8 mouse cellular contexts compared by ENCODE assay signal in genomic region chr2:163749647-163750611, GRCm38 (mm10). TPM values are rescaled to one million over a fixed set of nuclear protein-coding genes. Genes with fewer than 3 reads are reported as not detected.
A peak's percentile ranks its signal among the peaks of the same experiment; 100 is the strongest.
DNase-seq lines count a peak whose midpoint lies in the region; ATAC-seq and TF ChIP-seq lines count a peak whose summit lies in the region.

Gene Ada (minus strand): TSS chr2:163750239.

- peak; percentile 18; the same call in 1 of the 2 replicates for TF ChIP-seq POLR2A in brain, embryonic 14.5 days (IDR thresholded peaks at IDR 0.05; ENCODE audit: borderline replicate concordance, extremely low read depth, insufficient read depth, insufficient read length, poor library complexity, severe bottlenecking)

- peaks cover 4% of the 10 kb centered on the region; the same call in 1 of the 2 replicates for H3K27me3 ChIP-seq in hindbrain, postnatal 0 days (ENCODE audit: insufficient read depth, low read length)
- H3K27me3 ChIP-seq in liver, embryonic 15.5 days = peaks cover 45% of the 10 kb centered on the region

- no peaks in the 10 kb centered on the region for H3K36me3 ChIP-seq in hindbrain, postnatal 0 days (ENCODE audit: insufficient read depth, low read length)
- H3K36me3 ChIP-seq in liver, embryonic 15.5 days (replicated peaks) = no peaks in the 10 kb centered on the region

- H3K9me3 ChIP-seq in hindbrain, postnatal 0 days (ENCODE audit: low read length) = no peaks in the 10 kb centered on the region
- no peaks in the 10 kb centered on the region for H3K9me3 ChIP-seq in liver, embryonic 15.5 days (replicated peaks)

- H3K9ac ChIP-seq in hindbrain, postnatal 0 days (replicated peaks; ENCODE audit: low read length) = peak within 1 kb of the TSS; percentile 58
- H3K9ac ChIP-seq in liver, embryonic 15.5 days = peak within 1 kb of the TSS; percentile 48; the same call in 1 of the 2 replicates

- H3K4me2 ChIP-seq in hindbrain, postnatal 0 days (ENCODE audit: low read depth, low read length) = peak within 1 kb of the TSS; percentile 95
- peak within 1 kb of the TSS; percentile 93 for H3K4me2 ChIP-seq in liver, embryonic 15.5 days

- DNase-seq in left cerebral cortex, adult 2 months (ENCODE audit: extremely low spot score in 1 of 2, low spot score in 2 of 2) = peak; percentile 22 to 46
- DNase-seq in left cerebral cortex, adult 8-10 months (ENCODE audit: low spot score in 2 of 2) = no peak
- DNase-seq in brain, embryonic 14.5 days (ENCODE audit: low read depth) = peak; percentile 55
- peak; percentile 49 for DNase-seq in gastrocnemius, adult 18-20 months (ENCODE audit: low spot score)
- peak; percentile 63 for DNase-seq in hindbrain, postnatal 0 days (ENCODE audit: low spot score)
- DNase-seq in neural tube, embryonic 10.5 days (ENCODE audit: extremely low spot score, low spot score) = peak; percentile 70
- DNase-seq in thymus, postnatal 36 days = peak; percentile 76 to 79

- H3K27ac ChIP-seq in left cerebral cortex, adult 2 months = no peak within 1 kb of the TSS
- H3K27ac ChIP-seq in hindbrain, postnatal 0 days = no peak within 1 kb of the TSS
- H3K27ac ChIP-seq in liver, embryonic 15.5 days (replicated peaks) = no peak within 1 kb of the TSS

- 1% methylated on average over 52 of the region's 57 CpGs for WGBS in hindbrain, postnatal 0 days
- under 1% methylated on average over 56 of the region's 57 CpGs for WGBS in liver, embryonic 15.5 days (ENCODE audit: insufficient replicate concordance)

- ATAC-seq in hindbrain, postnatal 0 days = peak; percentile 80
- ATAC-seq in liver, embryonic 15.5 days (ENCODE audit: insufficient read depth) = peak; percentile 59

- intact Hi-C loops in left cerebral cortex, adult 2 months (cut with DNase I) = no loop called here

- H3K4me1 ChIP-seq in hindbrain, postnatal 0 days (ENCODE audit: insufficient read depth, low read length) = peaks cover 10% of the 10 kb centered on the region; the same call in 1 of the 2 replicates
- H3K4me1 ChIP-seq in liver, embryonic 15.5 days (replicated peaks) = peaks cover 21% of the 10 kb centered on the region

- H3K4me3 ChIP-seq in left cerebral cortex, adult 2 months = peak within 1 kb of the TSS; percentile 49
- peak within 1 kb of the TSS; percentile 51 for H3K4me3 ChIP-seq in hindbrain, postnatal 0 days (ENCODE audit: low read length)
- peak within 1 kb of the TSS; percentile 62 for H3K4me3 ChIP-seq in liver, embryonic 15.5 days (replicated peaks)

- no peak for TF ChIP-seq CTCF in left cerebral cortex, adult 2 months (IDR thresholded peaks at IDR 0.05)
- no peak for TF ChIP-seq CTCF in brain, embryonic 14.5 days (IDR thresholded peaks at IDR 0.05; ENCODE audit: borderline replicate concordance, extremely low read depth, insufficient read depth, insufficient read length)
- peak; percentile 30; the same call in 1 of the 2 replicates for TF ChIP-seq CTCF in hindbrain, postnatal 0 days (IDR thresholded peaks at IDR 0.05; ENCODE audit: low read depth)

RNA-seq across cellular contexts. Expression of gene Ada, which starts in this region (rescaled TPM):
- under 1 TPM; 0.79 to 0.93 TPM for total RNA-seq in left cerebral cortex, adult 2 months (2021)
- 1 to 10 TPM; 1.4 to 2.0 (median 1.5) TPM for total RNA-seq in left cerebral cortex, adult 8-10 months (2022)
- polyA plus RNA-seq in brain, embryonic 14.5 days (2012; rRNA removed) = 3.1 and 3.7 TPM in 2 replicates
- total RNA-seq in gastrocnemius, adult 18-20 months (2021) = under 1 TPM; 0.26 to 0.43 TPM
- 2.2 and 3.4 TPM in 2 replicates for total RNA-seq in hindbrain, postnatal 0 days (2014; rRNA removed)
- 3.2 and 3.4 TPM in 2 replicates for polyA plus RNA-seq in hindbrain, postnatal 0 days (2015; fragmentation: Nextera tagmentation; extraction: Ambion mirVana)
- polyA plus RNA-seq in liver, embryonic 15.5 days (2015; fragmentation: Nextera tagmentation; extraction: Ambion mirVana) = 3.5 TPM in 2 replicates

Comparison
In these comparisons a context has a peak if more than half of its experiments do, and no peak if none do; other contexts are left out.
1. Peak in DNase-seq and H3K4me3 ChIP-seq in left cerebral cortex, adult 2 months; RNA of the gene not detected or under 1 TPM.
2. Peak in DNase-seq in gastrocnemius, adult 18-20 months; RNA of the gene not detected or under 1 TPM.
3. DNase-seq: peak in brain, embryonic 14.5 days (single experiment), hindbrain, postnatal 0 days (single experiment), neural tube, embryonic 10.5 days (single experiment) and thymus, postnatal 36 days (2 of 2); none in left cerebral cortex, adult 8-10 months (0 of 2).
4. Peak in every context shown above with its lines, with median percentiles within 50 percentile points of each other: H3K4me3 ChIP-seq.